Mouse (Mus musculus): Measurements from ENCODE around the gene Akr1b8.
"Not testable (repeated sequence)": the region's sequence is repeated elsewhere in the genome, so short reads cannot be mapped to it uniquely, and the experiment has no call there.

The Akr1b8 gene

GRCm38 (mm10) chr6:34400696-34401095, 46.8 kb downstream of the Akr1b8 start:
- DNase-seq (ENCODE audit: low spot score), result no peak

- no peak for DNase-seq (ENCODE audit: low spot score)
These were observed 52.8 kb downstream of the Akr1b8 start for GRCm38 (mm10) chr6:34406746-34407145.

- no peak for DNase-seq (ENCODE audit: low spot score)
These were observed 53.5 kb downstream of the Akr1b8 start for GRCm38 (mm10) chr6:34407403-34407802.

GRCm38 (mm10) chr6:34412023-34412422, 58.1 kb downstream of the Akr1b8 start, which contains the start of gene Akr1b7:
TSS of gene Akr1b7 (plus strand) at chr6:34412334.
- no peak for DNase-seq (ENCODE audit: low spot score)

- no peak for DNase-seq (ENCODE audit: low spot score)
These were observed 58.8 kb downstream of the Akr1b8 start for GRCm38 (mm10) chr6:34412688-34413087.

GRCm38 (mm10) chr6:34413386-34413785, 59.5 kb downstream of the Akr1b8 start:
- not testable (repeated sequence) for DNase-seq (ENCODE audit: low spot score)

GRCm38 (mm10) chr6:34416521-34416920, 62.6 kb downstream of the Akr1b8 start:
- DNase-seq (ENCODE audit: low spot score), result no peak

Data from left cerebral cortex, adult 11 months (tissue).